Mouse (Mus musculus) forebrain, embryonic 13.5 days (tissue): ENCODE measurements around the gene Creb3. TPM values are rescaled to one million over a fixed set of nuclear protein-coding genes. Genes with fewer than 3 reads are reported as not detected.

Experiments
- ATAC-seq: fragments of 200-750 bp; cut with Nextera tagmentation; 2 replicates; pipeline ENCODE4 v1.8.0; 2017
- H3K27ac ChIP-seq: fragments of 300-500 bp; sonication (generic); 2 replicates; pipeline ENCODE4 v1.5.1; 2015; ENCODE audit warnings: inconsistent platforms, mild to moderate bottlenecking, moderate library complexity
- H3K27me3 ChIP-seq: fragments of 300-500 bp; sonication (generic); 2 replicates; pipeline ENCODE4 v1.6.1; 2015; ENCODE audit warnings: mild to moderate bottlenecking, inconsistent platforms
- H3K36me3 ChIP-seq: fragments of 300-500 bp; sonication (generic); 2 replicates; pipeline ENCODE4 v1.6.1; 2015; ENCODE audit warnings: mild to moderate bottlenecking, inconsistent platforms; ENCODE audit not compliant: poor library complexity, severe bottlenecking
- H3K4me1 ChIP-seq: fragments of 300-500 bp; sonication (generic); 2 replicates; pipeline ENCODE4 v1.6.1; 2015; ENCODE audit warnings: inconsistent platforms
- H3K4me2 ChIP-seq: fragments of 300-500 bp; sonication (generic); 2 replicates; pipeline ENCODE4 v1.6.1; 2015; ENCODE audit warnings: inconsistent platforms, mild to moderate bottlenecking, moderate library complexity
- H3K4me3 ChIP-seq: fragments of 300-500 bp; sonication (generic); 2 replicates; pipeline ENCODE4 v1.5.1; 2015; ENCODE audit warnings: mild to moderate bottlenecking, inconsistent platforms
- H3K9ac ChIP-seq: fragments of 300-500 bp; sonication (generic); 2 replicates; pipeline ENCODE4 v1.6.1; 2015; ENCODE audit warnings: mild to moderate bottlenecking, inconsistent platforms
- H3K9me3 ChIP-seq: fragments of 300-500 bp; sonication (generic); replicated peaks from 2 replicates; pipeline ENCODE4 v1.6.1; 2016; ENCODE audit warnings: inconsistent platforms
- WGBS: fragments of 180-500 bp; shearing (Covaris S2); methylation state at CpG from one replicate; pipeline ENCODE4 v1.1.7; 2015; 5-methylcytosine and 5-hydroxymethylcytosine counted together
- polyA plus RNA-seq: library from polyadenylated mRNA; unstranded; fragments of >200 nt; fragmentation: Nextera tagmentation; extraction: Ambion mirVana; gene quantifications from 2 replicates; pipeline ENCODE4 v1.2.1, GENCODE M21; 2015

The Creb3 gene
- polyA plus RNA-seq, 1 experiment from 2014 or later, result 61.8 TPM

DNA sequence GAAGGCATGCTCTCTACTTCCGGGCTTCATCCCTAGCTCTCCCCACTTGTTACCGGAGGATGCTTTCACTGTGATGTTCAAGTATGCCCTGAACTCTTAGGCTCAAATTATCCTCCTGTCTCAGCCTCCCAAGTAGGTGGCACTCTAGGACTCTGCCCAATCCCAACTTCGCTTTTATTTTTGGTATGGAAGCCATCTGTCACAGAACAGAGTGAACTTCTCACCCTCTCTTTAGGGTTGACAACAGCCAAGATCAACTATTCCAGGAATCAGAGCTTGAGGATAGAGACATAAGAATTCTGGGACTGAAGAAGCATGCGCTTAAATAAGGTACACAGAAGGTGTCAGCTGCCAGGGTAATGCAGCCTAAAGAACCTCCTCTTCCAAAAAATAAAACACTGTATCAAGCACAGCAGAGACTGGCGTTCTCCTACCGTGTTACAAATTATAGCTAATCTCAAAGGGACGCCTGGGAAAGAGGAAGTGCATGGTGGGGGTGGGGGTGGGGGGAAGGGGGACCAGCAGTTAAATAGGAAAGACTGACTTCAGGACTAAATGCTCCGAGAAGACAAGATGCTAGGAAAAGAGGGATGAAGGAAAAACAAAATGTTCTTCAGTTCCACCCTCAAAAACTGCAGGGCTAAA, 15.2 kb downstream of the Creb3 start:
- H3K9me3 ChIP-seq, result no peaks in the 10 kb centered on the region
- peak overlapping the region; percentile 88 for H3K4me3 ChIP-seq
- WGBS, result 63% methylated on average over 8 of the region's 8 CpGs
- H3K9ac ChIP-seq, result peak overlapping the region; percentile 91
- no peak for ATAC-seq
- H3K27ac ChIP-seq, result no peak overlapping the region
- H3K4me2 ChIP-seq, result peak overlapping the region; percentile 94
- H3K36me3 ChIP-seq, result peaks cover 42% of the 10 kb centered on the region
- no peaks in the 10 kb centered on the region for H3K27me3 ChIP-seq
- H3K4me1 ChIP-seq, result peaks cover 46% of the 10 kb centered on the region

DNA sequence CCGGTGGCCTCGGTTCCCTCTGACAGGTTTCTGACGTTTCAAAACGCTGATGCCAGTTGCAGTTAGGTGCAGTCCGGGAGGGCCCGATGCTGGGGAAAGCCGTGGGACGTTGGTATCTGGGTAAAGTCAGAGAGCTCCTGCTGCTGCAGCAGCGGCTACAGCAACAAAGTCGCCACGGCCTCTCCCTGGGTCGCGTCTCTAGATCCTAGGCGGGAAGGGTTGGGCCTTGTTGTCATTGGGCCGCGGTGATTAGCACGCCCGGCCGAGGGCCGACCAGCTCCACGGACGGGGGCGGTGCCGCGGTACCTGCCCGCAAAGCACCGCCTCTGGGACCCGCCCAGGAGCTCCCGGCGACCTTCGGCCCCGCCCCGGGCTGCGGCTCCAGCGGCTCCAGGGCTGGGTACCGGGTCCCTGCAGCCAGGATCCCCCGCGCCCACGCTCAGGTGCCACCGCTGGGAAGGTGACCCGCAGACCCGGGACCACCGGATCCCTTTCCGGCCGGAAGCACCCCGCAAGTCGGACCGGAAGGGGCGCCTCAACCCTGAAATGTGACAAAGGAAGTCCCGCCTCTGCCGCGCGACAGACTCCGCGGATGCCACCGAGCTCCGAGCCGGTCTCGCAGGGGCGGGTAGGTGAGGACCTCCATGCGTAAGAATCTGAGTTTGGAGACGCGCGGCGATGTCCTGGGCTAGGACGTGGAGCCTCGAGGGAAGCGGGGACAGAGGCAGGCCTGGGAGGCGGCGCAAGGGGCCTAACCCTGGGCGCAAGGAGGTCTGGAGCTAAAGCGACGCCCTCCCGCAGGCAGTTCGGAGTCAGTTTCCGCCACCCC, 16.5 kb downstream of the Creb3 start, which contains the start of the genes Rgp1 and Gba2:
TSS of gene Rgp1 (plus strand) at position 340 of the 829 bp plus-strand sequence.
TSS of gene Gba2 (minus strand) at position 498 of the 829 bp plus-strand sequence.
- Histone ChIP-seq H3K27ac (peak within 1 kb of the TSS; percentile 72), H3K4me3 (peak within 1 kb of the TSS; percentile 88), H3K9me3 (no peaks in the 10 kb centered on the region), H3K27me3 (no peaks in the 10 kb centered on the region), H3K4me1 (peaks cover 46% of the 10 kb centered on the region), H3K4me2 (peak within 1 kb of the TSS; percentile 94), H3K9ac (peak within 1 kb of the TSS; percentile 91), H3K36me3 (peaks cover 42% of the 10 kb centered on the region)
- peak; percentile 87 for ATAC-seq
- under 1% methylated on average over 54 of the region's 76 CpGs for WGBS

DNA sequence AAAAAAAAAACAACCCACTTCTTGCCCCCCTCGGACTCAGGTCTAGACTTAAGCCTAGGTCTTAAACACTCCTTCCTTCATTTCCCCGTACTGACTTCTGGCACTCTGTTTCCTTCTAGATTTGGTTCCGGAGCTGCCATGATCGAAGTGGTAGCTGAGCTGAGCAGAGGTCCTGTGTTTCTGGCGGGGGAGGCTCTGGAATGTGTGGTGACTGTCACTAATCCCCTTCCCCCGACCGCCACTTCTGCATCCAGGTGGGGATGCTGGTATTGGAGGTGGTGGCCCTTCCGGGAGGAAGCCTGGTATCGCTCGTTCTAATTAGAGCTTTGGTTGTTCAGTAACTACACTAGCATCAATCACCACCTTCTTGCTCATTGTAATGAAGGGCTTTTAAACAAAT, 17.1 kb downstream of the Creb3 start:
- no peaks in the 10 kb centered on the region for H3K9me3 ChIP-seq
- peak overlapping the region; percentile 72; the same call in 1 of the 2 replicates for H3K27ac ChIP-seq
- H3K4me1 ChIP-seq, result peaks cover 46% of the 10 kb centered on the region
- H3K4me3 ChIP-seq, result peak overlapping the region; percentile 88
- peak overlapping the region; percentile 94 for H3K4me2 ChIP-seq
- peak overlapping the region; percentile 91 for H3K9ac ChIP-seq
- no peaks in the 10 kb centered on the region for H3K27me3 ChIP-seq
- peaks cover 42% of the 10 kb centered on the region for H3K36me3 ChIP-seq
- ATAC-seq, result no peak
- WGBS, result 9% methylated on average over 10 of the region's 10 CpGs

DNA sequence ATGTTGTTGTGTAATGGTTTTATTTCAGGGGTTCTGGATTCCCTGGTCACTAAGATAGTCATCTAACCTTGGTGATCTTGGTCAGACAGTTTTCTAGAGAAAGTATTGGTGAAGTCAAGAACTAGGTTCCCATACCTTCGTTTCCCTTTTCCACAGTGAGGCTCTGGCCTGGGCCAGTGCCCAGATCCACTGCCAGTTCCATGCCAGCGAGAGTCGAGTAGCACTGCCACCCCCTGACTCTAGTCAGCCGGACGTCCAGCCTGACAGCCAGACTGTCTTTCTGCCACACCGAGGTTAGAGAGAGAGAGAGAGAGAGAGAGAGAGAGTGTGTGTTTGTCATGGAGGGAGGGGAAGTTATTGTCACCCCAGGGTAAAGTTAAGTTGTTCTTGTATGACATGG, 17.6 kb downstream of the Creb3 start:
- Histone ChIP-seq H3K36me3 (peaks cover 45% of the 10 kb centered on the region), H3K4me1 (peaks cover 46% of the 10 kb centered on the region), H3K4me3 (peak overlapping the region; percentile 88), H3K9me3 (no peaks in the 10 kb centered on the region), H3K4me2 (peak overlapping the region; percentile 94), H3K9ac (peak overlapping the region; percentile 91), H3K27ac (no peak overlapping the region), H3K27me3 (no peaks in the 10 kb centered on the region)
- no peak for ATAC-seq
- WGBS, result 84% methylated on average over 6 of the region's 6 CpGs

DNA sequence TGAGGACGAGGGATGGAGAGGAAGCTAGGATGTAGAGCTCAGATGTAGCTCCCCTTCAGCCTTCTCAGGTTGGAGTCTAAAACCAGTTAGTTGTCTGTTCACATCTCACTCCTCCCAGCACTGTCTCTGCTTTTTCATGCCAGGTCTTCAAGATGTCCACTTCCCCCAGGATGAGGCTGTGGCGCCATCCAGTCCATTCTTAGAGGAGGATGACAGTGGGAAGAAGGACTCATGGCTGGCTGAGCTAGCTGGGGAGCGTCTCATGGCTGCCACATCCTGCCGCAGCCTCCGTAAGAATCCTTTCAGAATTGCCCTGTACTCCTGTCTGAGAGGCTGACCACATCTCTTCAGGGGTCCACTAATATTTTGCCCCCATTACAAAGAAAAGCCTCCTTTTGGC, 18.6 kb downstream of the Creb3 start:
- ATAC-seq, result no peak
- Histone ChIP-seq H3K9me3 (no peaks in the 10 kb centered on the region), H3K4me2 (no peak overlapping the region), H3K4me3 (no peak overlapping the region), H3K4me1 (peaks cover 36% of the 10 kb centered on the region), H3K9ac (no peak overlapping the region), H3K27me3 (no peaks in the 10 kb centered on the region), H3K27ac (no peak overlapping the region), H3K36me3 (peaks cover 51% of the 10 kb centered on the region)
- WGBS, result 91% methylated on average over 5 of the region's 5 CpGs

DNA sequence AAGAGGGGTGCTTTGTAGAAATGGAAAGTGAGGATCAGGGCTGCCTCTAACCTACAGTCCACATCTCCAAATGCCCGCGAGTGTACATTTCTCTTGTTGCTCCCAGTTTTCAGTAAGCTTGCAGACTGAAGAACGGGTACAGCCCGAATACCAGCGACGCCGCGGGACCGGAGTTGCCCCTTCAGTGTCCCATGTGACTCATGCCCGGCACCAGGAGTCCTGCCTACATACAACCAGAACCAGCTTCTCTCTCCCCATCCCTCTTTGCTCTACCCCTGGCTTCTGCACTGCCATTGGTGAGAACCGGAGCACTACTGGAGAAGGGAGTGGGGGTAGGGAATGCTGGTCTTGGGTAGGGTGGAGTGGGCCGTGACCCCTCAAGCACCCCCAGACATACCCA, 19.2 kb downstream of the Creb3 start:
- H3K36me3 ChIP-seq, result peaks cover 51% of the 10 kb centered on the region
- no peak overlapping the region for H3K4me2 ChIP-seq
- WGBS, result 96% methylated on average over 12 of the region's 12 CpGs
- peaks cover 29% of the 10 kb centered on the region for H3K4me1 ChIP-seq
- no peaks in the 10 kb centered on the region for H3K27me3 ChIP-seq
- no peak overlapping the region for H3K27ac ChIP-seq
- no peak overlapping the region for H3K9ac ChIP-seq
- H3K4me3 ChIP-seq, result no peak overlapping the region
- H3K9me3 ChIP-seq, result no peaks in the 10 kb centered on the region
- no peak for ATAC-seq

DNA sequence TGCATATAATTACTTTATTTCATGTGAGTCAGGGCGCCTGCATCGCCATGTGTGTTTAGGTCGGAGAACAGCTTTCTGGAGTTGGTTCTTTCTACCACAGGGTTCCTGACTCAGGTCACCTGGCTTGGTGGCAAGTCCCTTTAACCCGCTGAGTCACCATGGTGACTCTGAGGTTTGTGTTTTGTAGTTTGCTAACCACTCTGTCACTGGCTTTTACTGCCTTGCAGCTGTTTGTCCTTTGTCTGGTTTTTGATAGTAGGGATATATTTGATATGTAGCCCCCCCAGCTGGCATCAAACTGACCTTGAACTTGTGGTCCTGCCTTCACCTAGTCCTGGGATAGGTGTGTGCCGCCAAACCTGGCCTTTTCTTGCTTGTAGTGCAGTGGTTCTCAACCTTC, 20.1 kb downstream of the Creb3 start:
- no peak for ATAC-seq
- Histone ChIP-seq H3K4me3 (no peak overlapping the region), H3K9me3 (no peaks in the 10 kb centered on the region), H3K9ac (no peak overlapping the region), H3K27me3 (no peaks in the 10 kb centered on the region), H3K4me1 (peaks cover 21% of the 10 kb centered on the region), H3K4me2 (no peak overlapping the region), H3K36me3 (peaks cover 51% of the 10 kb centered on the region), H3K27ac (no peak overlapping the region)
- 94% methylated on average over 5 of the region's 5 CpGs for WGBS

DNA sequence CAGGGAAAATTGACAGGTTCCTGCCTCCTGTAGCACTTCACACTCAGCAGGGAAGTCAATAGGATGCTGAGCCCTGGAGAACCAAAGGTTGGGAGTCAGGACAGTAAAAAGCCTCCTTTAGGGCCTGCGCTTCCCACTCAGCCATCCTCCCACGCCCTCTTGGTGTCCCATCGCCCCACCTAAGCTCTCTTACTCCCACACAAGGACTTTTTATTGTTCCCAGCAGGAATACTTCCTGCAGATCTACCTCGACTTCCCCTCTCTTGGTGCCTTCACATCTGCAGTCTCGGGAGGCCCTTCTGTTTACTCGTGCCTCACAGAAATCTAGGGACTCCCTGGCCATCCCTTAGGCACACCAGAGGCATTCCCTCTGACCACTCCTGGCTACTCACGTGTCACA, 21.3 kb downstream of the Creb3 start:
- peaks cover 10% of the 10 kb centered on the region for H3K4me1 ChIP-seq
- 81% methylated on average over 7 of the region's 7 CpGs for WGBS
- no peak overlapping the region for H3K9ac ChIP-seq
- H3K27me3 ChIP-seq, result no peaks in the 10 kb centered on the region
- H3K4me2 ChIP-seq, result no peak overlapping the region
- no peak for ATAC-seq
- no peaks in the 10 kb centered on the region for H3K9me3 ChIP-seq
- H3K27ac ChIP-seq, result no peak overlapping the region
- H3K4me3 ChIP-seq, result no peak overlapping the region
- H3K36me3 ChIP-seq, result peaks cover 51% of the 10 kb centered on the region

DNA sequence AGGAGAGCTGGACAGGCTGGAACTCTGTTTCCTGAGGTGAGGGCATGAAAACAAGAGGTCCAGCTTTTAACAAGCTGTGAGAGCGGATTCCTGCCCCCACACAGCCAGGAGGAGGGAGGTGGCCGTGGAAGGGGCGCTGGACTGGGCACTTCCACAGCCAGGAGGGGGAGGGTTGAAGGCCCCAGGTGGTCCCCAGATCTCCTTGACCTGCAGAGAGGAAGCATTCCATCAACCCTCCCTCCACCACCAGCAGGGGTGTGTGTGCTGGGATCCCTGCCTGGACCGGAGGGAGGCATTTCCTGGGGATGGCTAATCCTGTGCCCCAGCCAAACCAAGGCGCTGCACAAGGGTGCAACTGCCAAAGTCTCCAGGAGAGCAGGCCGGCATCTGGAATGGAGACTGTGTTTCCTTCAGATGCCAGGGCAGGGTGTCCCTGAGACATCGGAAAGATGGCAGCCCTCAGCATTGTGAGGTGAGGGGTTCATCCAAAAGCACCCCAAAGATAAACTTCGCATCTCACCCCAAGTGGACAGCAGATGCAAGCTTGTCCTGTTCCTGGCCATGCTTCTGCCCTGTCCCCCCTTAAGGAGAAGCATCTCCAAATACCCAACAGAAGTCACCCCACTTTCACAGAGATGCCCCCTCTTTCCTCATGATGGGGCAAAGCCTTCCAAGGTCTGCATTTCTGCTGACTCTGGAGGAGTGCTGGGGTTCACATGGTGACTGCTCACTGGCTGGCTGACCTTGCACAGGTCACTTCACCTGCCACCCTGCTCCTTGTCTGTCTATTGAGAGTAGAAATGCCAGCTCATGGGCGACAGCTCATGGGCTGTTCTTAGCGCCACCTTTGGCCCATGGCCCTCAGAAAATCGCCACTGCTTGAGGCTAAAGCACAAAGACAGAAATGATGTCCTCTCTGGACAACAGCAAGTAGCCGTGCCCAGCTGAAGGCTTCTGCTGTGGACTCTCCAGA, 22.6 kb downstream of the Creb3 start, which contains the start of gene Msmp:
TSS of gene Msmp (minus strand) at position 51 of the 973 bp plus-strand sequence.
- H3K4me2 ChIP-seq, result no peak within 1 kb of the TSS
- H3K27me3 ChIP-seq, result no peaks in the 10 kb centered on the region
- H3K9me3 ChIP-seq, result no peaks in the 10 kb centered on the region
- H3K27ac ChIP-seq, result no peak within 1 kb of the TSS
- H3K4me3 ChIP-seq, result no peak within 1 kb of the TSS
- WGBS, result 65% methylated on average over 12 of the region's 12 CpGs
- H3K4me1 ChIP-seq, result peaks cover 4% of the 10 kb centered on the region
- no peak within 1 kb of the TSS for H3K9ac ChIP-seq
- ATAC-seq, result no peak
- peaks cover 51% of the 10 kb centered on the region for H3K36me3 ChIP-seq

DNA sequence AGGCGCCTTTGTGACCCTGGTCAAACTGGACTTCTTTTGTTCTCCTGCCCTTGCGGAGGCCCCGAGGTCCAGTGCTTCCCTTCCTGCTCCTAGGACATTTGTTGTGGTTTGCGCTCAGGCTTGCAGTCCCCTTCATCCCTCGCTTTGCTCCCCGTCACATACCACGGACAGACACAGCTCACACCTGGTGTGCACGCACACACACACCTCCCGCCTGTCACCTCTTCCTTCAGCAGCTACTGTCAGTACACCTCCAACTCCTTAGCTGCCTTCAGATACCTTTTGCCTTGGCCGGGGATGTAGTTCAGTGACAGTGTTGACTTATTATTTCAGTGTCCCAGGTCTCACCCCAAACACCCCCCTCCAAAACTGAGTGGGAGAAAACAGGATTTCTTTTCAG, 23.6 kb downstream of the Creb3 start:
- Histone ChIP-seq H3K9me3 (no peaks in the 10 kb centered on the region), H3K27ac (no peak overlapping the region), H3K4me1 (no peaks in the 10 kb centered on the region), H3K27me3 (no peaks in the 10 kb centered on the region), H3K9ac (no peak overlapping the region), H3K4me2 (no peak overlapping the region), H3K4me3 (no peak overlapping the region), H3K36me3 (peaks cover 46% of the 10 kb centered on the region)
- ATAC-seq, result no peak
- 63% methylated on average over 10 of the region's 10 CpGs for WGBS

DNA sequence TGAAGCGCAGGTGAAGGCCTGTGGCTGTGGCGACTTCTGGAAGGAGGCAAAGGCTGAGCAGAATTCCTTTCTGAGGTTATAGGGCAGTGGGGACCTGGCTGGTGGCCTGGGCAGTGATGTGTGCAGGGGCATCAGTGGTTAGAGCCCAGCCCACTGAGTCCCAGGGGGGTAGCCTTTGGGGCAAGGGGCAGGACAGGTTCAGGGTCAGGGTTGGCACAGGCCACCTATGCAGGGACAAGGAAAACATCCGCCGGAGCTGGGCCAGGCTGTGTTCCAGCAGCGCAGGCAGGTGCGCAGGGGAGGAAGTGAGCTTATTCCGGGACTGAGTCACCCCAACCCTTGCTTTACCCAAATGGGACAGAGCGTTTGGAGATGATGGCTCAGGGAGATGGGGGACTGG, 24.3 kb downstream of the Creb3 start:
- Histone ChIP-seq H3K4me1 (no peaks in the 10 kb centered on the region), H3K27ac (no peak overlapping the region), H3K27me3 (no peaks in the 10 kb centered on the region), H3K9me3 (no peaks in the 10 kb centered on the region), H3K36me3 (peaks cover 39% of the 10 kb centered on the region), H3K4me3 (no peak overlapping the region), H3K9ac (no peak overlapping the region), H3K4me2 (no peak overlapping the region)
- ATAC-seq, result no peak
- WGBS, result 82% methylated on average over 8 of the region's 8 CpGs
